Mouse (Mus musculus): ENCODE data around the gene Agk. TPM values are rescaled to one million over a fixed set of nuclear protein-coding genes. Genes with fewer than 3 reads are reported as not detected.
A peak's percentile ranks its signal among the peaks of the same experiment; 100 is the strongest.

Agk gene
- polyA plus RNA-seq, 1 experiment = 34.7 TPM

- Histone ChIP-seq H3K36me3 (ENCODE audit: control insufficient read depth, insufficient read depth, low read length, poor library complexity, severe bottlenecking) (peaks cover 19% of the 10 kb centered on the region), H3K27ac (ENCODE audit: insufficient read depth, low read length) (no peak overlapping the region), H3K9ac (ENCODE audit: low read depth, poor library complexity, severe bottlenecking) (no peak overlapping the region), H3K4me1 (ENCODE audit: control insufficient read depth, insufficient read depth, low read length) (peaks cover 2% of the 10 kb centered on the region), H3K9me3 (replicated peaks; ENCODE audit: control insufficient read depth, insufficient read depth, low read length, poor library complexity, severe bottlenecking) (no peaks in the 10 kb centered on the region), H3K4me3 (ENCODE audit: low read depth, low read length) (no peak overlapping the region), H3K27me3 (ENCODE audit: control insufficient read depth, insufficient read depth, low read length, poor library complexity, severe bottlenecking) (no peaks in the 10 kb centered on the region)
- no peak for TF ChIP-seq EP300 (IDR thresholded peaks at IDR 0.05; ENCODE audit: insufficient read depth, low read depth, low read length)
- no peak for TF ChIP-seq POLR2A (IDR thresholded peaks at IDR 0.05; ENCODE audit: insufficient read depth, low read length)
- TF ChIP-seq CTCF (IDR thresholded peaks at IDR 0.05; ENCODE audit: low read depth, low read length) = no peak
Observed at GRCm38 (mm10) chr6:40336735-40337731, 12.1 kb downstream of the Agk start.

DNA sequence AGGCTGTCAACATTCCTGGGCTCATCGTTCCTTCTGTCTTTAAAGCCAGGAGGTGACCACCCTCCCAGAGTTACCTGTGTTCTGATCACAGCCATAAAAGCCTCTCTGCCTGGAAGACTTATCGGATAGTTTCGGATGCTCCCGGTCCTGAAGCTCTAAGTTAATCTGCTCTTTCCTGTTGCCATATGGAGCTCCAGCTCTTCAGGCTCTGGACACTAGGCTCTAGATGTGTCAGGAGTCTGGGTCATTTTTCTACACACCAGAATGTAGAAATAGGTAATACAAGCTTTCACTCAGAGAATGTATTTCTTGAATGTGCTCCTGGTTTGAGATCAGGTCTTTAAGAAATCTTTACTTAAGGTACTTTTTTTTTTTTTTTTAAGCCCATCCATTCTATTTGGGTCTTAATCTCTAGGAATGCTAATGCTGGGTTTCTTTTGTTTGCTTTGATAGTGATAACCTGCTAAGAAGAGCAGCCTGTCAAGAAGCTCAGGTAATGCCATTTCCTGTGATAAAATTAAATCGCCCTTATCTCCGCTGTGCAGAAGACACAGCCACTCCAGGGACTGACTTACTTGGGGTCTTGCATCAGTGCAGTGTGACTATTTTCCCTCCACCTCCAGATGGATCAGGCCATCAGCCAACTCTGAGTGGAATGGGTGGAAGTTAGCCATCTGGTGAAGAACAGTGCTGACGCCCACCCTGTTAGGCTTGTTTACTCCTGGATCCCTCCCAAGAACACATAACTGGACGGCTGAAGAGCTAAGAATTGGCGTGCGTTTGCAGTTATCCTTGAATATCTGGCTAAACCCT, 22.2 kb downstream of the Agk start:
- Histone ChIP-seq H3K4me1 (ENCODE audit: control insufficient read depth, insufficient read depth, low read length) (peaks cover 3% of the 10 kb centered on the region), H3K9ac (ENCODE audit: low read depth, poor library complexity, severe bottlenecking) (no peak overlapping the region), H3K4me3 (ENCODE audit: low read depth, low read length) (no peak overlapping the region), H3K36me3 (ENCODE audit: control insufficient read depth, insufficient read depth, low read length, poor library complexity, severe bottlenecking) (no peaks in the 10 kb centered on the region; the same call in 1 of the 2 replicates), H3K27me3 (ENCODE audit: control insufficient read depth, insufficient read depth, low read length, poor library complexity, severe bottlenecking) (no peaks in the 10 kb centered on the region), H3K9me3 (replicated peaks; ENCODE audit: control insufficient read depth, insufficient read depth, low read length, poor library complexity, severe bottlenecking) (no peaks in the 10 kb centered on the region), H3K27ac (ENCODE audit: insufficient read depth, low read length) (no peak overlapping the region)
- TF ChIP-seq POLR2A (IDR thresholded peaks at IDR 0.05; ENCODE audit: insufficient read depth, low read length) = no peak
- TF ChIP-seq CTCF (IDR thresholded peaks at IDR 0.05; ENCODE audit: low read depth, low read length) = no peak
- no peak for TF ChIP-seq EP300 (IDR thresholded peaks at IDR 0.05; ENCODE audit: insufficient read depth, low read depth, low read length)

- Histone ChIP-seq H3K9ac (ENCODE audit: low read depth, poor library complexity, severe bottlenecking) (no peak overlapping the region), H3K27ac (ENCODE audit: insufficient read depth, low read length) (no peak overlapping the region), H3K36me3 (ENCODE audit: control insufficient read depth, insufficient read depth, low read length, poor library complexity, severe bottlenecking) (no peaks in the 10 kb centered on the region; the same call in 1 of the 2 replicates), H3K4me1 (ENCODE audit: control insufficient read depth, insufficient read depth, low read length) (peaks cover 6% of the 10 kb centered on the region), H3K4me3 (ENCODE audit: low read depth, low read length) (no peak overlapping the region), H3K9me3 (replicated peaks; ENCODE audit: control insufficient read depth, insufficient read depth, low read length, poor library complexity, severe bottlenecking) (no peaks in the 10 kb centered on the region), H3K27me3 (ENCODE audit: control insufficient read depth, insufficient read depth, low read length, poor library complexity, severe bottlenecking) (no peaks in the 10 kb centered on the region)
- TF ChIP-seq EP300 (IDR thresholded peaks at IDR 0.05; ENCODE audit: insufficient read depth, low read depth, low read length) = no peak
- TF ChIP-seq CTCF (IDR thresholded peaks at IDR 0.05; ENCODE audit: low read depth, low read length) = no peak
- TF ChIP-seq POLR2A (IDR thresholded peaks at IDR 0.05; ENCODE audit: insufficient read depth, low read length) = no peak
Observed at GRCm38 (mm10) chr6:40347772-40348111, 22.8 kb downstream of the Agk start.

- no peaks in the 10 kb centered on the region for H3K27me3 ChIP-seq (ENCODE audit: control insufficient read depth, insufficient read depth, low read length, poor library complexity, severe bottlenecking)
- H3K4me3 ChIP-seq (ENCODE audit: low read depth, low read length) = no peak overlapping the region
- H3K9ac ChIP-seq (ENCODE audit: low read depth, poor library complexity, severe bottlenecking) = no peak overlapping the region
- peaks cover 6% of the 10 kb centered on the region for H3K4me1 ChIP-seq (ENCODE audit: control insufficient read depth, insufficient read depth, low read length)
- H3K27ac ChIP-seq (ENCODE audit: insufficient read depth, low read length) = peak overlapping the region; percentile 65
- H3K36me3 ChIP-seq (ENCODE audit: control insufficient read depth, insufficient read depth, low read length, poor library complexity, severe bottlenecking) = peaks cover 2% of the 10 kb centered on the region; the same call in 1 of the 2 replicates
- no peak for TF ChIP-seq POLR2A (IDR thresholded peaks at IDR 0.05; ENCODE audit: insufficient read depth, low read length)
- TF ChIP-seq CTCF (IDR thresholded peaks at IDR 0.05; ENCODE audit: low read depth, low read length) = no peak
- TF ChIP-seq EP300 (IDR thresholded peaks at IDR 0.05; ENCODE audit: insufficient read depth, low read depth, low read length) = no peak
- H3K9me3 ChIP-seq (replicated peaks; ENCODE audit: control insufficient read depth, insufficient read depth, low read length, poor library complexity, severe bottlenecking) = no peaks in the 10 kb centered on the region
Observed at GRCm38 (mm10) chr6:40350041-40350440, 25.1 kb downstream of the Agk start.

DNA sequence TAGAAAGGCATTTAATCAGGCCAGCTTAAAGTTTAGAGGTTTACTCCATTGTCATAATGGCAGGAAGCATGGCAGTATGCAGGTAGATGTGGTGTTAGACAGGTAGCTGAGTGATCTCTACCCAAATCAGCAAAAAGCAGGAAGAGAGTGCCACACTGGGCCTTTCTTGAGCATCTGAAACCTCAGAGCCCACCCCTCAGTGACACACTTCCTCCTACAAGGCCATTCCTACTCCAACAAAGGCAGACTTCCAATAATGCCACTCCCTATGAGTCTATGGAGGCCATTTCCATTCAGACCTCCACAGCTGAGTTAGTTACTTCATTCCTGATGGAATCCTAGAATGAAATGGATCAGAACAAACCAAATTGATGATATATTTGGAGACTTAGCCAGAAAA, 25.9 kb downstream of the Agk start:
- H3K27ac ChIP-seq (ENCODE audit: insufficient read depth, low read length) = peak overlapping the region; percentile 49
- H3K4me3 ChIP-seq (ENCODE audit: low read depth, low read length) = no peak overlapping the region
- peaks cover 6% of the 10 kb centered on the region for H3K4me1 ChIP-seq (ENCODE audit: control insufficient read depth, insufficient read depth, low read length)
- no peaks in the 10 kb centered on the region for H3K27me3 ChIP-seq (ENCODE audit: control insufficient read depth, insufficient read depth, low read length, poor library complexity, severe bottlenecking)
- no peak overlapping the region for H3K9ac ChIP-seq (ENCODE audit: low read depth, poor library complexity, severe bottlenecking)
- TF ChIP-seq POLR2A (IDR thresholded peaks at IDR 0.05; ENCODE audit: insufficient read depth, low read length) (no peak), CTCF (IDR thresholded peaks at IDR 0.05; ENCODE audit: low read depth, low read length) (no peak), EP300 (IDR thresholded peaks at IDR 0.05; ENCODE audit: insufficient read depth, low read depth, low read length) (no peak)
- peaks cover 2% of the 10 kb centered on the region for H3K36me3 ChIP-seq (ENCODE audit: control insufficient read depth, insufficient read depth, low read length, poor library complexity, severe bottlenecking)
- H3K9me3 ChIP-seq (replicated peaks; ENCODE audit: control insufficient read depth, insufficient read depth, low read length, poor library complexity, severe bottlenecking) = no peaks in the 10 kb centered on the region

Measured in ES-Bruce4 (cell line).